Mouse (Mus musculus) embryonic fibroblast, embryonic 13.5 days (primary cell): ENCODE data around the gene 3100002H09Rik.

Source experiments
- CTCF ChIP-seq: IDR thresholded peaks from 2 replicates; pipeline ENCODE4 v1.5.1; 2011; ENCODE audit warnings: mild to moderate bottlenecking, control low read depth, low read length, moderate library complexity, borderline replicate concordance; ENCODE audit not compliant: insufficient read depth
- POLR2A ChIP-seq: IDR thresholded peaks from 2 replicates; pipeline ENCODE4 v1.6.1; 2011; ENCODE audit warnings: low read depth, mild to moderate bottlenecking, control low read depth, low read length, moderate library complexity

GRCm38 (mm10) chr4:124595929-124596328 is 14.7 kb downstream of the 3100002H09Rik start:
- TF ChIP-seq CTCF (no peak), POLR2A (no peak)
